Comparison of ENCODE assay signal across 1 mouse cellular context in genomic region chr2:32965511-32966183, GRCm38 (mm10).
A peak's percentile ranks its signal among the peaks of the same experiment; 100 is the strongest.
TF ChIP-seq lines count a peak whose summit lies in the region.

No protein-coding gene starts in this region.

TF ChIP-seq in CH12.LX, 34 proteins besides CTCF, POLR2A, EP300 and RAD21 (continued from another document):
- peak; percentile 78 for TF ChIP-seq CHD2 (IDR thresholded peaks at IDR 0.05; ENCODE audit: low read length)
- TF ChIP-seq GABPA (IDR thresholded peaks at IDR 0.05; ENCODE audit: insufficient replicate concordance, low read depth, low read length), result no peak
- peak; percentile 98 for TF ChIP-seq POLR2AphosphoS2 (IDR thresholded peaks at IDR 0.05; ENCODE audit: low read depth, low read length)
- TF ChIP-seq USF1 (IDR thresholded peaks at IDR 0.05; ENCODE audit: low read depth, low read length), result no peak
- TF ChIP-seq HCFC1 (IDR thresholded peaks at IDR 0.05; ENCODE audit: low read depth, low read length), result no peak
- peak; percentile 36; the same call in 1 of the 2 replicates for TF ChIP-seq SIN3A (IDR thresholded peaks at IDR 0.05; ENCODE audit: low read length)
- TF ChIP-seq JUND (conservative IDR thresholded peaks at IDR 0.05; ENCODE audit: low read depth, low read length), result no peak
- TF ChIP-seq PAX5 (IDR thresholded peaks at IDR 0.05; ENCODE audit: low read length), result no peak
- TF ChIP-seq BHLHE40 (IDR thresholded peaks at IDR 0.05; ENCODE audit: low read depth, low read length), result peak; percentile 86
- TF ChIP-seq TBP (conservative IDR thresholded peaks at IDR 0.05; ENCODE audit: low read depth, low read length), result 0 out of 2 replicates have a peak, but pooled peaks have one; percentile 8
- peak; percentile 10; the same call in 1 of the 2 replicates for TF ChIP-seq MXI1 (IDR thresholded peaks at IDR 0.05; ENCODE audit: low read depth, low read length)
- TF ChIP-seq ELF1 (IDR thresholded peaks at IDR 0.05; ENCODE audit: low read depth, low read length), result no peak
- no peak for TF ChIP-seq MAFK (IDR thresholded peaks at IDR 0.05; ENCODE audit: insufficient replicate concordance, low read length)
- no peak for TF ChIP-seq TCF12 (IDR thresholded peaks at IDR 0.05; ENCODE audit: low read depth, low read length)
- no peak; the same call in 1 of the 2 replicates for TF ChIP-seq ETS1 (conservative IDR thresholded peaks at IDR 0.05; ENCODE audit: low read depth, low read length)
- TF ChIP-seq MYC (IDR thresholded peaks at IDR 0.05; ENCODE audit: low read depth, low read length), result no peak
- no peak for TF ChIP-seq RCOR1 (conservative IDR thresholded peaks at IDR 0.05; ENCODE audit: low read depth, low read length)
